Mouse (Mus musculus): ENCODE results near the gene Gm281.

Gene Gm281

DNA sequence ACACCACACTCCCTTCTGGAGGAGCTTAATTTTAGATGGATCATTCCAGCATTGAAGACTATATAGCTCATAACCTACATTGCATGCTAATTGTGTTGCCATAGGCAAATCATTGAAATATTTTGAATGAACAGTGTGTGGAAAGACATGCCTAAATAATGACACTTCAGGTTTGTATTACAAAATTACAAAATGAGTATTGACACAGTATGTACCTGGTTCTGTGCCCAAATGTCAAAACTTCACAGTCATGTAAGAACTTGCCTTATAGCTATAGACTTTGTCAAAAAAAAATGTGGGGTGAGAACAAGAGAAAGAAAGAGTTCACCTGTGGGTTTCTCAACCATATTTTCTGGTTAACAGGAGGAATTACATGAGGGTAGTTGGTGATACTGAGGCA is 52.9 kb downstream of the Gm281 start:
- DNase-seq (ENCODE audit: extremely low spot score, low read depth, low spot score): no peak

DNA sequence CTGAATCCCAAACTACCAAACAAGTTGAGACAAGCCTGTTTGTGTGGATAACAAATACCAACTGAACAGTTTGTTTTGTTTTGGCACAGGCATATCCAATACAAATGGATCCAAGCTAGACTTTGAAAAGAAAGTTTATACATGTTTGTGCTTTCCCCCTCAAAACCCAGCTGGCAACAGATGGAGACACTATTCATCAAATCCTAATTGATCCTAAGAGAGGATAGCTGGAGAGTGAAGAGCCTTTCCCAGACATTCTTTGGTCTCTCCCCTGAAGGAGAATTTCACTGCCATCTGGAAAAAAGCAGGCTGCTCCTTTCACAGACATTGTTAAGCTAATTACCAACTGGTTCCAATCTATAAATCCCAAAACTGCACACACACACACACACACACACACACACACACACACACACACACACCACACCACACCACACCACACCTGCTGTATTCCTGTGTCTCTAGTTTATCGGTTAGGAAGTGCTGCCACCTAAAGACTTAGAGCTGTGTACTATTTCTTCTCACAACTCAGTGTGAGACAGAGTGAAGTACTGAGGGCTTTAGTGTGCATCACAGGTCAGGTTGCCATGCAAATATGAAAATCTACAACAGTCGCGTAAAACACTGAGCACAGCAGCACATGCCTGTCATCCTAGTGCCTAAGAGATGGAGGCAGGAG is 101.3 kb downstream of the Gm281 start:
- no peak for DNase-seq (ENCODE audit: extremely low spot score, low read depth, low spot score)

DNA sequence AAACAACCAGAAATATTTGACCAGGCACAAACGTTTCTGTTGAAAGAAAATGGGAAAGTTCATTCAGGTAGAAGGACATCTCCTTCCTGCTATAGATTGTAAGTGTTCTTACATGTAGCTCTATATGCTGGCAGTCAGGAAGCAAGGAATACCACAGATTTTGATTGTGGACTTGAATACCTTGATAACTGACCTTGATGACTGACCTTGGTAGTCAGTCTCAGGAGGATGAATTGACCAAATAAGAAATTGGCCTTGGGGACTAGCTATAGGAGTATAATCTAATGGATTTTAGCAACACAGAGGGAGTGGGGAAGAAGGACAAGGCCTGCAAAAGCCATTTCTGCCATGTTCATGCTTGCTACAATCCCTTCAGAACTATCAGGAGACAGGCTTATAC is 123.8 kb downstream of the Gm281 start:
- no peak for DNase-seq (ENCODE audit: extremely low spot score, low read depth, low spot score)

- no peak for DNase-seq (ENCODE audit: extremely low spot score, low read depth, low spot score)
Observed at GRCm38 (mm10) chr14:13790001-13790400, 124.3 kb downstream of the Gm281 start.

GRCm38 (mm10) chr14:13782970-13783369 is 131.3 kb downstream of the Gm281 start:
- DNase-seq (ENCODE audit: extremely low spot score, low read depth, low spot score): no peak

DNA sequence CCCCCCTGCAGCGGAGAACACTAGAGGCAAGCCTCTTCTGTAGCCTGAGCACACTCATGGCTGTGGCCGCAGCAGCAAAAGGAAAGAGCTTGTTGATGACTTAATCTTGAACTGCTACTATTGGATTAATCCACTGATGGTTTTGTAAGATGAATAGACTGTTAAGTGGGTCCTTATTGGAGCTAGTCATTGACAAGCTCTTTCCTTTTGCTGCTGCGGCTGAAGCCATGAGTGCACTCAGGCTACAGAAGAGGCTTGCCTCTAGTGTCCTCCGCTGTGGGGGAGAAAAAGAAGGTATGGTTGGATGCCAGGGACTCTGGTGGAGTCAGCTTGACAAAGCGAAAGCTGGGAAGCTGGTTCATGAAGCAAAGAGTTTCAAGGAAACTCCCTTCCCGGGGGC is 135.9 kb downstream of the Gm281 start:
- no peak for DNase-seq (ENCODE audit: extremely low spot score, low read depth, low spot score)

DNA sequence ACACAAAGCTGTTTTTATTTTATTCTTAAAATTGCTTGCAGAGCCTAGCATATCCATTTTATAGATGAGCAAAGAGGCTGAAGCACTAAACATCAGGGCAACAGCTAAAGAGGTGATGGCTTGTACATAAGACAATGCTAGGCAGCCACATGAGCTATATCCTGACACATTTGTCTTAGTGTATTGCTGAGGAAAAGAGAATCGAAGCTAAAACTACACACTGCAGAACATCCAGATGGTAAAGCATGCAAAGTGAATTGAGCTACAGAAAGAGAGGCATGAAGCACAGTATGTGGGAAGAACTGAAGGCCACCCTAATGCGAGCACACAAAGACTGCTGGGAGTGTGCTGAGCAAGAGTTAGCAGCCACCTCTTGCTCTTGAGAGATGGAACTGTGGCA is 143.1 kb downstream of the Gm281 start:
- DNase-seq (ENCODE audit: extremely low spot score, low read depth, low spot score): no peak

- DNase-seq (ENCODE audit: extremely low spot score, low read depth, low spot score): peak; percentile 46
Observed at GRCm38 (mm10) chr14:13770686-13771085, 143.6 kb downstream of the Gm281 start.
